Mouse (Mus musculus) MEL (cell line): ENCODE data around the gene Igsf23. TPM values are rescaled to one million over a fixed set of nuclear protein-coding genes. Genes with fewer than 3 reads are reported as not detected.

Experiments used
- DNase-seq: peaks from one replicate; pipeline ENCODE4 v3.0.0; 2011; ENCODE audit warnings: low read depth, low spot score
- H3K27ac ChIP-seq: 2 replicates; pipeline ENCODE4 v1.5.1; 2012; ENCODE audit warnings: low read depth, mild to moderate bottlenecking, control low read depth, low read length, moderate library complexity; ENCODE audit not compliant: control insufficient read depth
- H3K27me3 ChIP-seq, 2 experiments: fragments of 150-350 bp in 1 of 2; sonication (generic) in 1 of 2; 2 replicates each; pipeline ENCODE4 v1.6.1; 2012; ENCODE audit warnings: low read length in 2 of 2, mild to moderate bottlenecking in 2 of 2, improper control_type of control experiment in 1 of 2, moderate library complexity in 1 of 2; ENCODE audit not compliant: insufficient read depth in 2 of 2, control insufficient read depth in 1 of 2
- H3K36me3 ChIP-seq, 2 experiments: 2 replicates each; pipeline ENCODE4 v1.6.1; 2012 to 2014; ENCODE audit warnings: low read length in 2 of 2, improper control_type of control experiment in 1 of 2, inconsistent platforms in 1 of 2, mild to moderate bottlenecking in 1 of 2; ENCODE audit not compliant: insufficient read depth in 2 of 2, control insufficient read depth in 1 of 2
- H3K4me1 ChIP-seq, 2 experiments: fragments of 150-350 bp in 1 of 2; sonication (generic) in 1 of 2; 2 replicates each; pipeline ENCODE4 v1.6.1; 2012; ENCODE audit warnings: low read length in 2 of 2, improper control_type of control experiment in 1 of 2, mild to moderate bottlenecking in 1 of 2; ENCODE audit not compliant: insufficient read depth in 2 of 2, control insufficient read depth in 1 of 2
- H3K4me3 ChIP-seq, 2 experiments: fragments of 150-350 bp in 1 of 2; sonication (generic) in 1 of 2; 2 replicates each; pipeline ENCODE4 v1.5.1; 2012; ENCODE audit warnings: low read depth in 2 of 2, low read length in 2 of 2, mild to moderate bottlenecking in 2 of 2, moderate library complexity in 2 of 2, control low read depth in 1 of 2, improper control_type of control experiment in 1 of 2; ENCODE audit not compliant: control insufficient read depth in 1 of 2, insufficient read depth in 1 of 2
- H3K79me2 ChIP-seq: 2 replicates; pipeline ENCODE4 v1.6.1; 2012; ENCODE audit warnings: mild to moderate bottlenecking, low read length, moderate library complexity; ENCODE audit not compliant: control insufficient read depth, poor library complexity, insufficient read depth
- H3K9ac ChIP-seq: 2 replicates; pipeline ENCODE4 v1.6.1; 2012; ENCODE audit warnings: low read depth, mild to moderate bottlenecking, control low read depth, low read length, moderate library complexity; ENCODE audit not compliant: control insufficient read depth, poor library complexity, severe bottlenecking
- H3K9me3 ChIP-seq: fragments of 150-350 bp; sonication (generic); replicated peaks from 2 replicates; pipeline ENCODE4 v1.6.1; 2012; ENCODE audit warnings: mild to moderate bottlenecking, low read length, improper control_type of control experiment, moderate library complexity; ENCODE audit not compliant: insufficient read depth
- CHD1 ChIP-seq: IDR thresholded peaks from 2 replicates; pipeline ENCODE4 v1.6.1; 2012; ENCODE audit warnings: low read depth, mild to moderate bottlenecking, inconsistent platforms, low read length, improper control_type of control experiment
- GATA1 ChIP-seq: IDR thresholded peaks from 2 replicates; pipeline ENCODE4 v1.6.1; 2011; ENCODE audit warnings: low read depth, low read length, improper control_type of control experiment
- MXI1 ChIP-seq: IDR thresholded peaks from 2 replicates; pipeline ENCODE4 v1.6.1; 2011; ENCODE audit warnings: mild to moderate bottlenecking, low read depth, low read length, improper control_type of control experiment
- MYB ChIP-seq: IDR thresholded peaks from 2 replicates; pipeline ENCODE4 v1.6.1; 2011; ENCODE audit warnings: mild to moderate bottlenecking, low read depth, low read length, improper control_type of control experiment
- MYC ChIP-seq: IDR thresholded peaks from 2 replicates; pipeline ENCODE4 v1.6.1; 2011; ENCODE audit warnings: low read depth, mild to moderate bottlenecking, low read length, improper control_type of control experiment, moderate library complexity
- NRF1 ChIP-seq: IDR thresholded peaks from 2 replicates; pipeline ENCODE4 v1.6.1; 2014; ENCODE audit warnings: low read depth, mild to moderate bottlenecking, inconsistent platforms, low read length, improper control_type of control experiment, moderate library complexity; ENCODE audit not compliant: poor library complexity, insufficient read depth, severe bottlenecking
- POLR2A ChIP-seq, 2 experiments: IDR thresholded peaks; 2 replicates each; pipeline ENCODE4 v1.6.1; 2011 to 2012; ENCODE audit warnings: low read length in 2 of 2, mild to moderate bottlenecking in 2 of 2, control low read depth in 1 of 2, improper control_type of control experiment in 1 of 2, low read depth in 1 of 2, moderate library complexity in 1 of 2; ENCODE audit not compliant: control insufficient read depth in 1 of 2, insufficient read depth in 1 of 2, poor library complexity in 1 of 2
- POLR2AphosphoS2 ChIP-seq: IDR thresholded peaks from 2 replicates; pipeline ENCODE4 v1.6.1; 2011; ENCODE audit warnings: low read length, improper control_type of control experiment
- SIN3A ChIP-seq: IDR thresholded peaks from 2 replicates; pipeline ENCODE4 v1.6.1; 2012; ENCODE audit warnings: low read length, improper control_type of control experiment, inconsistent platforms
- TAL1 ChIP-seq: IDR thresholded peaks from 2 replicates; pipeline ENCODE4 v1.6.1; 2012; ENCODE audit warnings: mild to moderate bottlenecking, inconsistent platforms, low read length, moderate library complexity, mixed read lengths
- UBTF ChIP-seq: IDR thresholded peaks from 2 replicates; pipeline ENCODE4 v1.6.1; 2012; ENCODE audit warnings: low read depth, mild to moderate bottlenecking, inconsistent platforms, low read length, improper control_type of control experiment, moderate library complexity, borderline replicate concordance; ENCODE audit not compliant: insufficient read depth
- USF1 ChIP-seq: IDR thresholded peaks from 2 replicates; pipeline ENCODE4 v1.6.1; 2014; ENCODE audit warnings: low read depth, mild to moderate bottlenecking, inconsistent platforms, low read length, improper control_type of control experiment, moderate library complexity
- ZC3H11A ChIP-seq: IDR thresholded peaks from 2 replicates; pipeline ENCODE4 v1.6.1; 2012; ENCODE audit warnings: low read depth, mild to moderate bottlenecking, inconsistent platforms, low read length, improper control_type of control experiment
- ZNF384 ChIP-seq: IDR thresholded peaks from 2 replicates; pipeline ENCODE4 v1.6.1; 2012; ENCODE audit warnings: low read depth, mild to moderate bottlenecking, inconsistent platforms, low read length, improper control_type of control experiment
- polyA plus RNA-seq, 2 experiments: library from polyadenylated mRNA; stranded (reverse) in 1 of 2; unstranded in 1 of 2; fragments of >175 nt in 1 of 2; fragments of >200 nt in 1 of 2; gene quantifications; 2 replicates each; pipeline versions ENCODE4 v1.2.1 to v1.2.4; 2012; ENCODE audit warnings: low replicate concordance in 2 of 2, low read depth in 1 of 2; ENCODE audit not compliant: insufficient read length in 2 of 2, insufficient read depth in 1 of 2, missing spikeins in 1 of 2
- total RNA-seq: library from RNA; depleted of rRNA; stranded (reverse); fragments of 300-350 nt; gene quantifications from 2 replicates; pipeline ENCODE4 v1.2.3, GENCODE M21; 2012

Igsf23 gene
- total and polyA plus RNA-seq, 3 experiments: 0.08 to 0.35 TPM; not detected in 1

GRCm38 (mm10) chr7:19939555-19940235 lies 10.9 kb downstream of the Igsf23 start:
- Histone ChIP-seq H3K9me3 (no peaks in the 10 kb centered on the region), H3K79me2 (no peaks in the 10 kb centered on the region), H3K4me3 (no peak overlapping the region), H3K9ac (no peak overlapping the region), H3K36me3 (no peaks in the 10 kb centered on the region), H3K4me1 (0 out of 4 replicates have a peak, but pooled peaks cover 0 to 3% of the 10 kb centered on the region in 2 experiments), H3K27me3 (no peaks in the 10 kb centered on the region; a peak in 1 of 4 replicates), H3K27ac (no peak overlapping the region)
- TF ChIP-seq TAL1 (no peak), MYC (no peak), CHD1 (no peak), MXI1 (no peak), POLR2AphosphoS2 (no peak), ZNF384 (no peak), ZC3H11A (no peak), GATA1 (no peak), UBTF (no peak)
- no peak for DNase-seq

- H3K4me3 ChIP-seq: no peak overlapping the region
- TF ChIP-seq POLR2A (IDR thresholded peaks at IDR 0.05; ENCODE audit: control insufficient read depth in 1 of 2, insufficient read depth in 1 of 2, low read depth in 1 of 2, low read length in 2 of 2, poor library complexity in 1 of 2): no peak
- no peak for TF ChIP-seq MYB
- TF ChIP-seq USF1: peak; percentile 52; the same call in 1 of the 2 replicates
- no peak for TF ChIP-seq NRF1
- DNase-seq: no peak
- 0 out of 4 replicates have a peak, but pooled peaks cover 0 to 3% of the 10 kb centered on the region in 2 experiments for H3K36me3 ChIP-seq
- H3K4me1 ChIP-seq: peaks cover under 1 to 6% of the 10 kb centered on the region in 2 experiments; a peak in 1 of 4 replicates
- H3K27me3 ChIP-seq: no peaks in the 10 kb centered on the region; a peak in 1 of 4 replicates
- H3K79me2 ChIP-seq: no peaks in the 10 kb centered on the region
- H3K27ac ChIP-seq: no peak overlapping the region
- H3K9ac ChIP-seq: no peak overlapping the region
- H3K9me3 ChIP-seq: no peaks in the 10 kb centered on the region
Observed at GRCm38 (mm10) chr7:19937229-19937821, 13.2 kb downstream of the Igsf23 start.

GRCm38 (mm10) chr7:19935961-19936360 lies 14.6 kb downstream of the Igsf23 start:
- DNase-seq: no peak
- no peaks in the 10 kb centered on the region; a peak in 1 of 4 replicates for H3K27me3 ChIP-seq
- no peak overlapping the region for H3K9ac ChIP-seq
- H3K4me1 ChIP-seq: peaks cover 2 to 9% of the 10 kb centered on the region in 2 experiments; a peak in 1 of 4 replicates
- H3K36me3 ChIP-seq: 0 out of 4 replicates have a peak, but pooled peaks cover 0 to 3% of the 10 kb centered on the region in 2 experiments
- H3K27ac ChIP-seq: no peak overlapping the region
- no peaks in the 10 kb centered on the region for H3K79me2 ChIP-seq
- H3K4me3 ChIP-seq: no peak overlapping the region
- no peaks in the 10 kb centered on the region for H3K9me3 ChIP-seq
- no peak for TF ChIP-seq SIN3A
- TF ChIP-seq TAL1: no peak
